ENCODE assay signal across 16 mouse cellular contexts in the genomic region with DNA sequence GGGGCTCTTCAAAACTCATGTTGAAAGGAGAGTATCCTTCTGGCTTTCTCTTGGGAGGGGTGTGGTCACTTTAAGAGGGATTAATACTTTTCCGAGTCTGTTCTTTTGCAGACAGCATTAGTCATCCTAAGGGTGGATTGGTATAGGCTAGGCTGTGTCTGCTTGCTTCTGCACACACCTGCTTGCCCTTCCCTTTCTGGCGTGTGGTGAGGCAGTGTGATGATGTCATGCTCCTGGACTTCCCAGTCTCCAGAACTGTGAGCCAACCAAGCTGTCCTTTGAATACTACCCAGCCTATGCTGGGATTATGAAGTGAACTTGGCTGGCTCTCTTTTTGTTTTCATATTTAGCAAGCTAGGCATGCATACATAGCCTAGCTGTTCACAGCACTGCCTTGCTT. TPM values are rescaled to one million over a fixed set of nuclear protein-coding genes. Genes with fewer than 3 reads are reported as not detected.
A peak's percentile ranks its signal among the peaks of the same experiment; 100 is the strongest.
DNase-seq lines count a peak whose midpoint lies in the region; ATAC-seq and TF ChIP-seq lines count a peak whose summit lies in the region.
"Had no signal": no experiment of that assay in that cellular context is flagged by ENCODE, and none has a peak within 500 bp of the region (broad histone marks: within the 10 kb centered on the region; RNA-seq: fewer than 3 reads in every experiment).

No protein-coding gene starts in this region.

- no peak overlapping the region for H3K4me3 ChIP-seq in embryonic facial prominence, embryonic 14.5 days (ENCODE audit: low read depth, low read length)
- no peak overlapping the region for H3K4me3 ChIP-seq in embryonic facial prominence, embryonic 10.5 days
- H3K4me3 ChIP-seq in liver, postnatal 0 days (ENCODE audit: low read depth, low read length), result no peak overlapping the region
- H3K4me3 ChIP-seq in liver, embryonic 12.5 days, result no peak overlapping the region
- no peak overlapping the region for H3K4me3 ChIP-seq in myocyte
- H3K4me3 ChIP-seq: embryonic facial prominence, embryonic 15.5 days; limb, embryonic 12.5 days; neural tube, embryonic 12.5 days had no signal

- no peaks in the 10 kb centered on the region for H3K36me3 ChIP-seq in embryonic facial prominence, embryonic 14.5 days (ENCODE audit: control insufficient read depth, insufficient read depth, low read length)
- H3K36me3 ChIP-seq in embryonic facial prominence, embryonic 10.5 days (replicated peaks), result no peaks in the 10 kb centered on the region
- H3K36me3 ChIP-seq in liver, postnatal 0 days (replicated peaks; ENCODE audit: insufficient read depth, low read length), result no peaks in the 10 kb centered on the region
- H3K36me3 ChIP-seq in liver, embryonic 12.5 days, result no peaks in the 10 kb centered on the region
- no peaks in the 10 kb centered on the region for H3K36me3 ChIP-seq in myocyte (ENCODE audit: control insufficient read depth, insufficient read depth)
- H3K36me3 ChIP-seq: embryonic facial prominence, embryonic 15.5 days; limb, embryonic 12.5 days; neural tube, embryonic 12.5 days had no signal

- no peak for DNase-seq in embryonic facial prominence, embryonic 14.5 days (ENCODE audit: low spot score)
- no peak for DNase-seq in embryonic facial prominence, embryonic 10.5 days (ENCODE audit: low spot score)
- DNase-seq in liver, postnatal 0 days, result no peak
- DNase-seq in Patski (ENCODE audit: low read depth, low spot score), result no peak
- no peak for DNase-seq in embryo, embryonic 10 days (ENCODE audit: low spot score)
- no peak for DNase-seq in c-Kit-positive CD71-positive TER-119-positive erythroid progenitor cells, embryonic 14.5 days (ENCODE audit: low spot score)
- DNase-seq: adrenal gland, postnatal 14 days; forebrain, postnatal 0 days; gastrocnemius, postnatal 36 days; layer of hippocampus, adult 9-11 months; right cerebral cortex, adult 18-20 months had no signal

- peaks cover 5% of the 10 kb centered on the region for H3K79me2 ChIP-seq in myocyte (ENCODE audit: control insufficient read depth, insufficient read depth)

- H3K9me3 ChIP-seq in embryonic facial prominence, embryonic 14.5 days (ENCODE audit: control insufficient read depth, low read length), result no peaks in the 10 kb centered on the region
- no peaks in the 10 kb centered on the region for H3K9me3 ChIP-seq in embryonic facial prominence, embryonic 10.5 days
- H3K9me3 ChIP-seq in liver, postnatal 0 days (ENCODE audit: low read length), result no peaks in the 10 kb centered on the region
- no peaks in the 10 kb centered on the region for H3K9me3 ChIP-seq in liver, embryonic 12.5 days (replicated peaks)
- H3K9me3 ChIP-seq: embryonic facial prominence, embryonic 15.5 days; limb, embryonic 12.5 days; neural tube, embryonic 12.5 days had no signal

- no peaks in the 10 kb centered on the region for H3K27me3 ChIP-seq in embryonic facial prominence, embryonic 14.5 days (replicated peaks; ENCODE audit: control insufficient read depth, insufficient read depth, low read length)
- H3K27me3 ChIP-seq in embryonic facial prominence, embryonic 10.5 days (replicated peaks; ENCODE audit: low read depth, poor library complexity, severe bottlenecking), result peaks cover 14% of the 10 kb centered on the region
- 0 out of 2 replicates have a peak, but pooled peaks cover 1% of the 10 kb centered on the region for H3K27me3 ChIP-seq in liver, postnatal 0 days (ENCODE audit: insufficient read depth, low read length)
- H3K27me3 ChIP-seq in liver, embryonic 12.5 days (replicated peaks), result peaks cover 22% of the 10 kb centered on the region
- H3K27me3 ChIP-seq in Patski (no peaks in the 10 kb centered on the region), myocyte (ENCODE audit: control insufficient read depth, insufficient read depth, insufficient read length) (no peaks in the 10 kb centered on the region)
- H3K27me3 ChIP-seq: embryonic facial prominence, embryonic 15.5 days; limb, embryonic 12.5 days; neural tube, embryonic 12.5 days had no signal

- no peak for TF ChIP-seq EP300 in liver, postnatal 0 days (IDR thresholded peaks at IDR 0.05; ENCODE audit: low read depth)

- no peak for TF ChIP-seq CTCF in liver, postnatal 0 days (IDR thresholded peaks at IDR 0.05; ENCODE audit: low read depth)
- no peak for TF ChIP-seq CTCF in Patski (IDR thresholded peaks at IDR 0.05)

- H3K27ac ChIP-seq in embryonic facial prominence, embryonic 14.5 days (replicated peaks; ENCODE audit: low read depth, low read length), result no peak overlapping the region
- H3K27ac ChIP-seq in embryonic facial prominence, embryonic 10.5 days (replicated peaks), result no peak overlapping the region
- H3K27ac ChIP-seq in liver, postnatal 0 days (ENCODE audit: low read depth), result peak overlapping the region; percentile 55; the same call in 1 of the 2 replicates
- H3K27ac ChIP-seq in liver, embryonic 12.5 days, result no peak overlapping the region
- H3K27ac ChIP-seq: embryonic facial prominence, embryonic 15.5 days; limb, embryonic 12.5 days; neural tube, embryonic 12.5 days had no signal

- TF ChIP-seq POLR2A in myocyte (IDR thresholded peaks at IDR 0.05; ENCODE audit: insufficient read length, low read depth), result no peak

- 28% methylated on average over 2 of the region's 2 CpGs for WGBS in embryonic facial prominence, embryonic 14.5 days
- WGBS in embryonic facial prominence, embryonic 10.5 days, result 62% methylated on average over 2 of the region's 2 CpGs
- WGBS in liver, postnatal 0 days (ENCODE audit: insufficient replicate concordance), result 27% methylated on average over 2 of the region's 2 CpGs
- WGBS in liver, embryonic 12.5 days (ENCODE audit: insufficient replicate concordance), result 16% methylated on average over 2 of the region's 2 CpGs

- ATAC-seq in embryonic facial prominence, embryonic 14.5 days (ENCODE audit: low read depth), result peak; percentile 69
- no peak for ATAC-seq in liver, postnatal 0 days
- ATAC-seq in liver, embryonic 12.5 days, result no peak
- peak; percentile 90 for ATAC-seq in Patski
- ATAC-seq: forebrain, postnatal 0 days had no signal

- no peak overlapping the region for H3K4me2 ChIP-seq in embryonic facial prominence, embryonic 14.5 days (ENCODE audit: low read depth, low read length)
- peak overlapping the region; percentile 51 for H3K4me2 ChIP-seq in liver, postnatal 0 days (ENCODE audit: low read depth, low read length)
- no peak overlapping the region for H3K4me2 ChIP-seq in liver, embryonic 12.5 days
- H3K4me2 ChIP-seq in myocyte (ENCODE audit: low read depth), result peak overlapping the region; percentile 68
- H3K4me2 ChIP-seq: embryonic facial prominence, embryonic 15.5 days; limb, embryonic 12.5 days; neural tube, embryonic 12.5 days had no signal

- H3ac ChIP-seq in myocyte (ENCODE audit: control insufficient read depth, insufficient read length), result no peak overlapping the region

- POLR2A ChIA-PET in Patski (lab: Charles Lee), result no interaction called here

- CTCF ChIA-PET in Patski (lab: Charles Lee), result interaction anchor here (1.0 kb wide), 1 partner anchor 20 kb away, joined by 3 read pairs; no protein-coding TSS in a partner anchor

- H3K9ac ChIP-seq in embryonic facial prominence, embryonic 14.5 days (ENCODE audit: low read depth, low read length), result no peak overlapping the region
- no peak overlapping the region for H3K9ac ChIP-seq in liver, postnatal 0 days (replicated peaks)
- no peak overlapping the region for H3K9ac ChIP-seq in liver, embryonic 12.5 days
- H3K9ac ChIP-seq: embryonic facial prominence, embryonic 15.5 days; forebrain, postnatal 0 days; limb, embryonic 12.5 days; neural tube, embryonic 12.5 days had no signal

- H3K4me1 ChIP-seq in embryonic facial prominence, embryonic 14.5 days (ENCODE audit: control insufficient read depth, insufficient read depth, low read length), result peaks cover 5% of the 10 kb centered on the region; the same call in 1 of the 2 replicates
- H3K4me1 ChIP-seq in embryonic facial prominence, embryonic 10.5 days, result peaks cover 27% of the 10 kb centered on the region
- H3K4me1 ChIP-seq in liver, postnatal 0 days (ENCODE audit: insufficient read depth), result peaks cover 32% of the 10 kb centered on the region
- H3K4me1 ChIP-seq in liver, embryonic 12.5 days, result peaks cover 26% of the 10 kb centered on the region

- in situ Hi-C loops in Patski (cut with MboI; ENCODE audit: low pct_unique_long_range_greater_than_20kb), result loop anchor here (5.0 kb wide), 2 partner anchors 128 to 208 kb away; no protein-coding TSS in a partner anchor

TF ChIP-seq in myocyte, 11 proteins besides CTCF, POLR2A, EP300 and RAD21:
- TF ChIP-seq POLR2AphosphoS2 (IDR thresholded peaks at IDR 0.05; ENCODE audit: insufficient read length, low read depth), result no peak
- no peak for TF ChIP-seq SRF (IDR thresholded peaks at IDR 0.05; ENCODE audit: control insufficient read depth, insufficient read length, low read depth)
- TF ChIP-seq REST (IDR thresholded peaks at IDR 0.05; ENCODE audit: insufficient read depth, insufficient read length), result no peak
- peak in 2 of 3 experiments; percentile 90 to 95 for TF ChIP-seq MYOD1 (IDR thresholded peaks at IDR 0.05; ENCODE audit: control insufficient read depth in 1 of 3, insufficient read length in 2 of 3, low read depth in 2 of 3)
- no peak for TF ChIP-seq MAX (IDR thresholded peaks at IDR 0.05; ENCODE audit: low read depth)
- no peak for TF ChIP-seq E2F4 (IDR thresholded peaks at IDR 0.05; ENCODE audit: insufficient read depth)
- no peak for TF ChIP-seq TCF3 (IDR thresholded peaks at IDR 0.05; ENCODE audit: insufficient read length, low read depth)
- no peak for TF ChIP-seq CEBPB (IDR thresholded peaks at IDR 0.05; ENCODE audit: insufficient read depth, poor library complexity, severe bottlenecking)
- TF ChIP-seq TCF12 (IDR thresholded peaks at IDR 0.05; ENCODE audit: insufficient read depth, poor library complexity, severe bottlenecking), result peak; percentile 12
- TF ChIP-seq MYOG (IDR thresholded peaks at IDR 0.05; ENCODE audit: control insufficient read depth in 1 of 3, insufficient read depth in 1 of 3, insufficient read length in 2 of 3, low read depth in 2 of 3), result peak; percentile 48 to 84 (median 62)
- TF ChIP-seq USF1 (IDR thresholded peaks at IDR 0.05; ENCODE audit: low read depth), result no peak

RNA-seq across cellular contexts. Expression of a gene that starts 5.6 kb away (rescaled TPM):
- polyA plus RNA-seq in embryonic facial prominence, embryonic 14.5 days (2014; fragmentation: Nextera tagmentation; extraction: Ambion mirVana), result 27.8 and 32.4 TPM in 2 replicates
- polyA plus RNA-seq in embryonic facial prominence, embryonic 10.5 days (2016; fragmentation: Nextera tagmentation; extraction: Ambion mirVana), result 37.6 and 41.4 TPM in 2 replicates
- polyA plus RNA-seq in liver, postnatal 0 days (2015; fragmentation: Nextera tagmentation; extraction: Ambion mirVana), result 4.0 and 4.2 TPM in 2 replicates
- polyA plus RNA-seq in liver, embryonic 12.5 days (2016; fragmentation: Nextera tagmentation; extraction: Ambion mirVana), result 8.8 and 9.7 TPM in 2 replicates
- polyA plus RNA-seq in Patski (2021) (173 TPM), myocyte (2012; fragmentation: generic; extraction: Trizol) (147 TPM)

Comparison
In these comparisons a context has a peak if more than half of its experiments do, and no peak if none do; other contexts are left out.
1. H3K4me2 ChIP-seq: peak in liver, postnatal 0 days (single experiment) and myocyte (single experiment); none in embryonic facial prominence, embryonic 14.5 days (single experiment) and liver, embryonic 12.5 days (single experiment).
2. ATAC-seq: peak in embryonic facial prominence, embryonic 14.5 days (single experiment) and Patski (single experiment); none in liver, postnatal 0 days (single experiment) and liver, embryonic 12.5 days (single experiment).